Mouse (Mus musculus) forebrain, postnatal 0 days (tissue): ENCODE data around the gene Arhgdia. TPM values are rescaled to one million over a fixed set of nuclear protein-coding genes. Genes with fewer than 3 reads are reported as not detected.

Experiments
- ATAC-seq: fragments of 200-750 bp; cut with Nextera tagmentation; 2 replicates; pipeline ENCODE4 v1.8.0; 2017; ENCODE audit warnings: mild to moderate bottlenecking, moderate library complexity
- DNase-seq: peaks from one replicate; pipeline ENCODE4 v3.0.0-alpha.2; 2015
- H3K27ac ChIP-seq: fragments of 300-500 bp; sonication (generic); 2 replicates; pipeline ENCODE4 v1.5.1; 2014; ENCODE audit warnings: low read depth, mild to moderate bottlenecking, antibody characterized with exemption, low read length, moderate library complexity, mixed read lengths
- H3K27me3 ChIP-seq: fragments of 300-500 bp; sonication (generic); 2 replicates; pipeline ENCODE4 v1.6.1; 2014; ENCODE audit warnings: mild to moderate bottlenecking, low read length, mixed read lengths; ENCODE audit not compliant: insufficient read depth
- H3K36me3 ChIP-seq: fragments of 300-500 bp; sonication (generic); 2 replicates; pipeline ENCODE4 v1.6.1; 2014; ENCODE audit warnings: mild to moderate bottlenecking, moderate library complexity; ENCODE audit not compliant: insufficient read depth
- H3K4me1 ChIP-seq: fragments of 300-500 bp; sonication (generic); 2 replicates; pipeline ENCODE4 v1.6.1; 2014; ENCODE audit warnings: antibody characterized with exemption; ENCODE audit not compliant: insufficient read depth
- H3K4me2 ChIP-seq: fragments of 300-500 bp; sonication (generic); 2 replicates; pipeline ENCODE4 v1.6.1; 2014; ENCODE audit warnings: low read depth, mild to moderate bottlenecking, moderate library complexity
- H3K4me3 ChIP-seq: fragments of 300-500 bp; sonication (generic); 2 replicates; pipeline ENCODE4 v1.5.1; 2014; ENCODE audit warnings: low read depth, low read length, mixed read lengths
- H3K9ac ChIP-seq: fragments of 300-500 bp; sonication (generic); 2 replicates; pipeline ENCODE4 v1.6.1; 2014; ENCODE audit warnings: mild to moderate bottlenecking
- H3K9me3 ChIP-seq: fragments of 300-500 bp; sonication (generic); 2 replicates; pipeline ENCODE4 v1.6.1; 2016; ENCODE audit warnings: low read length
- CTCF ChIP-seq: sonication (generic); IDR thresholded peaks from 2 replicates; pipeline ENCODE4 v1.5.1; 2016; ENCODE audit warnings: antibody characterized with exemption, control low read depth, low read depth
- WGBS: fragments of 180-500 bp; shearing (Covaris S2); extraction: QIAGEN DNeasy Blood & Tissue Kit; methylation state at CpG from one replicate; pipeline ENCODE4 v1.1.7; 2014; 5-methylcytosine and 5-hydroxymethylcytosine counted together
- polyA plus RNA-seq: library from polyadenylated mRNA; unstranded; fragments of >200 nt; fragmentation: Nextera tagmentation; extraction: Ambion mirVana; gene quantifications from 2 replicates; pipeline ENCODE4 v1.2.1, GENCODE M21; 2015
- total RNA-seq: library from RNA; depleted of rRNA; stranded (reverse); fragments of >200 nt; gene quantifications from 2 replicates; pipeline ENCODE4 v1.2.3, GENCODE M21; 2014

The Arhgdia gene
- total and polyA plus RNA-seq, 2 experiments from 2014 or later, result 237 to 435 TPM

- no peaks in the 10 kb centered on the region for H3K27me3 ChIP-seq
- H3K9ac ChIP-seq, result no peak overlapping the region
- no peaks in the 10 kb centered on the region for H3K9me3 ChIP-seq
- no peak overlapping the region for H3K27ac ChIP-seq
- no peak for ATAC-seq
- no peak for DNase-seq
- H3K4me2 ChIP-seq, result no peak overlapping the region
- WGBS, result 91% methylated on average over 10 of the region's 10 CpGs
- peaks cover 12% of the 10 kb centered on the region for H3K4me1 ChIP-seq
- no peak overlapping the region for H3K4me3 ChIP-seq
- TF ChIP-seq CTCF, result no peak
- H3K36me3 ChIP-seq, result peaks cover 26% of the 10 kb centered on the region
Observed at GRCm38 (mm10) chr11:120578024-120578693, 3.3 kb downstream of the Arhgdia start.

- TF ChIP-seq CTCF, result peak; percentile 60
- no peak for ATAC-seq
- 76% methylated on average over 7 of the region's 7 CpGs for WGBS
Observed at GRCm38 (mm10) chr11:120577211-120578023, 4.0 kb downstream of the Arhgdia start.

GRCm38 (mm10) chr11:120576365-120576981 is 5.0 kb downstream of the Arhgdia start:
- no peaks in the 10 kb centered on the region for H3K9me3 ChIP-seq
- DNase-seq (peak; percentile 3), ATAC-seq (no peak)
- peaks cover 12% of the 10 kb centered on the region for H3K4me1 ChIP-seq
- no peak overlapping the region for H3K4me3 ChIP-seq
- WGBS, result 94% methylated on average over 3 of the region's 3 CpGs
- no peak overlapping the region for H3K4me2 ChIP-seq
- peaks cover 26% of the 10 kb centered on the region for H3K36me3 ChIP-seq
- H3K9ac ChIP-seq, result no peak overlapping the region
- TF ChIP-seq CTCF, result no peak
- no peaks in the 10 kb centered on the region for H3K27me3 ChIP-seq
- H3K27ac ChIP-seq, result no peak overlapping the region

More at GRCm38 (mm10) chr11:120577211-120578023, 4.0 kb downstream of the Arhgdia start:
- peak; percentile 54 for DNase-seq
- Histone ChIP-seq H3K27ac (no peak overlapping the region), H3K27me3 (no peaks in the 10 kb centered on the region), H3K4me2 (no peak overlapping the region), H3K9me3 (no peaks in the 10 kb centered on the region), H3K4me1 (peaks cover 12% of the 10 kb centered on the region), H3K4me3 (no peak overlapping the region), H3K9ac (no peak overlapping the region), H3K36me3 (peaks cover 26% of the 10 kb centered on the region)

GRCm38 (mm10) chr11:120575940-120576339 is 5.5 kb downstream of the Arhgdia start:
- Histone ChIP-seq H3K9me3 (no peaks in the 10 kb centered on the region), H3K36me3 (peaks cover 31% of the 10 kb centered on the region), H3K4me2 (no peak overlapping the region), H3K27me3 (no peaks in the 10 kb centered on the region), H3K4me1 (peaks cover 12% of the 10 kb centered on the region), H3K9ac (no peak overlapping the region), H3K27ac (no peak overlapping the region), H3K4me3 (no peak overlapping the region)
- ATAC-seq (no peak), DNase-seq (no peak)
- no peak for TF ChIP-seq CTCF

GRCm38 (mm10) chr11:120575046-120575445 is 6.4 kb downstream of the Arhgdia start:
- Histone ChIP-seq H3K9ac (no peak overlapping the region), H3K4me2 (no peak overlapping the region), H3K9me3 (no peaks in the 10 kb centered on the region), H3K36me3 (peaks cover 40% of the 10 kb centered on the region), H3K27me3 (no peaks in the 10 kb centered on the region), H3K27ac (no peak overlapping the region), H3K4me3 (no peak overlapping the region), H3K4me1 (peaks cover 9% of the 10 kb centered on the region)
- ATAC-seq, result no peak
- TF ChIP-seq CTCF, result no peak
- WGBS, result 81% methylated on average over 2 of the region's 2 CpGs
- no peak for DNase-seq

GRCm38 (mm10) chr11:120574278-120574600 is 7.2 kb downstream of the Arhgdia start:
- no peak for TF ChIP-seq CTCF
- ATAC-seq (no peak), DNase-seq (no peak)
- H3K9ac ChIP-seq, result 0 out of 2 replicates have a peak overlapping the region, but pooled peaks have one; percentile 72
- peaks cover 40% of the 10 kb centered on the region for H3K36me3 ChIP-seq
- 0 out of 2 replicates have a peak, but pooled peaks cover 7% of the 10 kb centered on the region for H3K4me1 ChIP-seq
- H3K27ac ChIP-seq, result no peak overlapping the region
- no peaks in the 10 kb centered on the region for H3K9me3 ChIP-seq
- WGBS, result 43% methylated on average over 5 of the region's 5 CpGs
- H3K4me2 ChIP-seq, result peak overlapping the region; percentile 73
- no peaks in the 10 kb centered on the region for H3K27me3 ChIP-seq
- H3K4me3 ChIP-seq, result peak overlapping the region; percentile 71; the same call in 1 of the 2 replicates
